Mouse (Mus musculus) thymus, adult 2 months (tissue): Measurements from ENCODE around the gene Fgfr2.

ENCODE experiments used
- CTCF ChIP-seq: fragments of 200-500 bp; IDR thresholded peaks from 2 replicates; pipeline ENCODE4 v1.5.1; 2012; ENCODE audit warnings: mild to moderate bottlenecking, control low read depth, low read length, moderate library complexity, borderline replicate concordance; ENCODE audit not compliant: control insufficient read depth, poor library complexity, insufficient read depth; ENCODE audit errors: extremely low read depth
- POLR2A ChIP-seq: fragments of 200-500 bp; IDR thresholded peaks from 2 replicates; pipeline ENCODE4 v1.6.1; 2012; ENCODE audit warnings: mild to moderate bottlenecking, low read length, control low read depth, moderate library complexity; ENCODE audit not compliant: control insufficient read depth, poor library complexity, insufficient read depth; ENCODE audit errors: extremely low read depth

- TF ChIP-seq POLR2A (no peak), CTCF (no peak)
Measured at GRCm38 (mm10) chr7:130205140-130205539, 2918.0 kb downstream of the Fgfr2 start.
